Mouse (Mus musculus): ENCODE measurements at regions not wholly inside any gene's neighbourhood (a gene's known extent, or its start where the extent isn't known, plus 50 kb on each side); places are given as distances from the start of the nearest gene placed in this dataset.

GRCm38 (mm10) chr2:146753988-146754387 is 101.7 kb upstream of the Kiz start:
- no peak overlapping the region for H3K4me3 ChIP-seq (ENCODE audit: low read depth, low read length)
- H3K9me3 ChIP-seq (replicated peaks; ENCODE audit: control insufficient read depth, low read length) = no peaks in the 10 kb centered on the region
- no peak overlapping the region for H3K4me2 ChIP-seq (ENCODE audit: low read length)
- 44% methylated on average over 2 of the region's 2 CpGs for WGBS
- no peaks in the 10 kb centered on the region for H3K4me1 ChIP-seq (ENCODE audit: control insufficient read depth, insufficient read depth, low read length)
- no peak overlapping the region for H3K9ac ChIP-seq (ENCODE audit: low read length)
- no peaks in the 10 kb centered on the region for H3K36me3 ChIP-seq (ENCODE audit: control insufficient read depth, insufficient read depth, low read length)
- H3K27me3 ChIP-seq (replicated peaks; ENCODE audit: control insufficient read depth, insufficient read depth, low read length) = no peaks in the 10 kb centered on the region
- no peak overlapping the region for H3K27ac ChIP-seq (ENCODE audit: low read depth, low read length)
- ATAC-seq (no peak; the same call in 1 of the 2 replicates), DNase-seq (ENCODE audit: low spot score) (peak; percentile 38)

GRCm38 (mm10) chr2:146763522-146764144 is 92.0 kb upstream of the Kiz start:
- Histone ChIP-seq H3K9ac (ENCODE audit: low read length) (no peak overlapping the region), H3K4me2 (ENCODE audit: low read length) (peak overlapping the region; percentile 38), H3K9me3 (replicated peaks; ENCODE audit: control insufficient read depth, low read length) (no peaks in the 10 kb centered on the region), H3K36me3 (ENCODE audit: control insufficient read depth, insufficient read depth, low read length) (no peaks in the 10 kb centered on the region), H3K4me1 (ENCODE audit: control insufficient read depth, insufficient read depth, low read length) (peaks cover 10% of the 10 kb centered on the region), H3K27me3 (replicated peaks; ENCODE audit: control insufficient read depth, insufficient read depth, low read length) (no peaks in the 10 kb centered on the region), H3K27ac (ENCODE audit: low read depth, low read length) (0 out of 2 replicates have a peak overlapping the region, but pooled peaks have one; percentile 21), H3K4me3 (ENCODE audit: low read depth, low read length) (no peak overlapping the region)
- DNase-seq (ENCODE audit: low spot score) (peak; percentile 74), ATAC-seq (peak; percentile 73)
- 27% methylated on average over 18 of the region's 18 CpGs for WGBS

- ATAC-seq (peak; percentile 70), DNase-seq (ENCODE audit: low spot score) (peak; percentile 70)
Observed at GRCm38 (mm10) chr2:146764313-146765255, 91.1 kb upstream of the Kiz start.

GRCm38 (mm10) chr2:146774876-146775275 is 80.8 kb upstream of the Kiz start:
- H3K4me2 ChIP-seq (ENCODE audit: low read length) = no peak overlapping the region
- no peaks in the 10 kb centered on the region for H3K27me3 ChIP-seq (replicated peaks; ENCODE audit: control insufficient read depth, insufficient read depth, low read length)
- no peak overlapping the region for H3K4me3 ChIP-seq (ENCODE audit: low read depth, low read length)
- H3K36me3 ChIP-seq (ENCODE audit: control insufficient read depth, insufficient read depth, low read length) = no peaks in the 10 kb centered on the region
- no peak overlapping the region for H3K27ac ChIP-seq (ENCODE audit: low read depth, low read length)
- 21% methylated on average over 2 of the region's 2 CpGs for WGBS
- no peak overlapping the region for H3K9ac ChIP-seq (ENCODE audit: low read length)
- no peaks in the 10 kb centered on the region for H3K9me3 ChIP-seq (replicated peaks; ENCODE audit: control insufficient read depth, low read length)
- DNase-seq (ENCODE audit: low spot score) (no peak), ATAC-seq (no peak)
- no peaks in the 10 kb centered on the region for H3K4me1 ChIP-seq (ENCODE audit: control insufficient read depth, insufficient read depth, low read length)

More at GRCm38 (mm10) chr2:146764313-146765255, 91.1 kb upstream of the Kiz start:
- Histone ChIP-seq H3K9ac (ENCODE audit: low read length) (no peak overlapping the region), H3K4me1 (ENCODE audit: control insufficient read depth, insufficient read depth, low read length) (peaks cover 10% of the 10 kb centered on the region), H3K4me2 (ENCODE audit: low read length) (no peak overlapping the region), H3K27ac (ENCODE audit: low read depth, low read length) (no peak overlapping the region), H3K9me3 (replicated peaks; ENCODE audit: control insufficient read depth, low read length) (no peaks in the 10 kb centered on the region), H3K27me3 (replicated peaks; ENCODE audit: control insufficient read depth, insufficient read depth, low read length) (no peaks in the 10 kb centered on the region), H3K4me3 (ENCODE audit: low read depth, low read length) (no peak overlapping the region), H3K36me3 (ENCODE audit: control insufficient read depth, insufficient read depth, low read length) (no peaks in the 10 kb centered on the region)
- 38% methylated on average over 12 of the region's 12 CpGs for WGBS

GRCm38 (mm10) chr2:146787132-146787810 is 68.4 kb upstream of the Kiz start:
- H3K9me3 ChIP-seq (replicated peaks; ENCODE audit: control insufficient read depth, low read length) = no peaks in the 10 kb centered on the region
- peak overlapping the region; percentile 26; the same call in 1 of the 2 replicates for H3K9ac ChIP-seq (ENCODE audit: low read length)
- peak; percentile 85 for ATAC-seq
- peaks cover 14% of the 10 kb centered on the region; the same call in 1 of the 2 replicates for H3K4me1 ChIP-seq (ENCODE audit: control insufficient read depth, insufficient read depth, low read length)
- 1% methylated on average over 11 of the region's 11 CpGs for WGBS
- no peaks in the 10 kb centered on the region for H3K27me3 ChIP-seq (replicated peaks; ENCODE audit: control insufficient read depth, insufficient read depth, low read length)
- no peaks in the 10 kb centered on the region for H3K36me3 ChIP-seq (ENCODE audit: control insufficient read depth, insufficient read depth, low read length)
- H3K4me2 ChIP-seq (ENCODE audit: low read length) = peak overlapping the region; percentile 21; the same call in 1 of the 2 replicates
- no peak overlapping the region for H3K4me3 ChIP-seq (ENCODE audit: low read depth, low read length)
- DNase-seq (ENCODE audit: low spot score) = peak; percentile 87
- peak overlapping the region; percentile 70; the same call in 1 of the 2 replicates for H3K27ac ChIP-seq (ENCODE audit: low read depth, low read length)

- no peaks in the 10 kb centered on the region for H3K27me3 ChIP-seq (replicated peaks; ENCODE audit: control insufficient read depth, insufficient read depth, low read length)
- H3K4me2 ChIP-seq (ENCODE audit: low read length) = peak overlapping the region; percentile 21; the same call in 1 of the 2 replicates
- ATAC-seq (peak; percentile 21), DNase-seq (ENCODE audit: low spot score) (peak; percentile 37)
- H3K9ac ChIP-seq (ENCODE audit: low read length) = no peak overlapping the region
- H3K9me3 ChIP-seq (replicated peaks; ENCODE audit: control insufficient read depth, low read length) = no peaks in the 10 kb centered on the region
- H3K4me3 ChIP-seq (ENCODE audit: low read depth, low read length) = no peak overlapping the region
- peaks cover 14% of the 10 kb centered on the region; the same call in 1 of the 2 replicates for H3K4me1 ChIP-seq (ENCODE audit: control insufficient read depth, insufficient read depth, low read length)
- H3K36me3 ChIP-seq (ENCODE audit: control insufficient read depth, insufficient read depth, low read length) = no peaks in the 10 kb centered on the region
- WGBS = 25% methylated on average over 5 of the region's 5 CpGs
- no peak overlapping the region for H3K27ac ChIP-seq (ENCODE audit: low read depth, low read length)
Observed at GRCm38 (mm10) chr2:146787811-146788455, 67.7 kb upstream of the Kiz start.

GRCm38 (mm10) chr2:146792844-146793420 is 62.7 kb upstream of the Kiz start:
- H3K9ac ChIP-seq (ENCODE audit: low read length) = no peak overlapping the region
- ATAC-seq (no peak), DNase-seq (ENCODE audit: low spot score) (no peak)
- no peak overlapping the region for H3K4me3 ChIP-seq (ENCODE audit: low read depth, low read length)
- H3K27me3 ChIP-seq (replicated peaks; ENCODE audit: control insufficient read depth, insufficient read depth, low read length) = no peaks in the 10 kb centered on the region
- no peaks in the 10 kb centered on the region for H3K36me3 ChIP-seq (ENCODE audit: control insufficient read depth, insufficient read depth, low read length)
- H3K9me3 ChIP-seq (replicated peaks; ENCODE audit: control insufficient read depth, low read length) = 0 out of 2 replicates have a peak, but pooled peaks cover 2% of the 10 kb centered on the region
- peaks cover under 1% of the 10 kb centered on the region; the same call in 1 of the 2 replicates for H3K4me1 ChIP-seq (ENCODE audit: control insufficient read depth, insufficient read depth, low read length)
- H3K27ac ChIP-seq (ENCODE audit: low read depth, low read length) = no peak overlapping the region
- WGBS = 84% methylated on average over 6 of the region's 6 CpGs
- no peak overlapping the region for H3K4me2 ChIP-seq (ENCODE audit: low read length)

GRCm38 (mm10) chr2:146802973-146803372 is 52.7 kb upstream of the Kiz start:
- no peaks in the 10 kb centered on the region for H3K9me3 ChIP-seq (replicated peaks; ENCODE audit: control insufficient read depth, low read length)
- no peaks in the 10 kb centered on the region for H3K27me3 ChIP-seq (replicated peaks; ENCODE audit: control insufficient read depth, insufficient read depth, low read length)
- no peaks in the 10 kb centered on the region for H3K36me3 ChIP-seq (ENCODE audit: control insufficient read depth, insufficient read depth, low read length)
- no peak overlapping the region for H3K27ac ChIP-seq (ENCODE audit: low read depth, low read length)
- H3K4me1 ChIP-seq (ENCODE audit: control insufficient read depth, insufficient read depth, low read length) = no peaks in the 10 kb centered on the region
- no peak overlapping the region for H3K4me2 ChIP-seq (ENCODE audit: low read length)
- H3K4me3 ChIP-seq (ENCODE audit: low read depth, low read length) = no peak overlapping the region
- DNase-seq (ENCODE audit: low spot score) (no peak), ATAC-seq (no peak)
- no peak overlapping the region for H3K9ac ChIP-seq (ENCODE audit: low read length)

Data from forebrain, embryonic 14.5 days (tissue).